Mouse (Mus musculus): ENCODE data around the gene Ifna15.
"Not testable (repeated sequence)": the region's sequence is repeated elsewhere in the genome, so short reads cannot be mapped to it uniquely, and the experiment has no call there.

Gene Ifna15

DNA sequence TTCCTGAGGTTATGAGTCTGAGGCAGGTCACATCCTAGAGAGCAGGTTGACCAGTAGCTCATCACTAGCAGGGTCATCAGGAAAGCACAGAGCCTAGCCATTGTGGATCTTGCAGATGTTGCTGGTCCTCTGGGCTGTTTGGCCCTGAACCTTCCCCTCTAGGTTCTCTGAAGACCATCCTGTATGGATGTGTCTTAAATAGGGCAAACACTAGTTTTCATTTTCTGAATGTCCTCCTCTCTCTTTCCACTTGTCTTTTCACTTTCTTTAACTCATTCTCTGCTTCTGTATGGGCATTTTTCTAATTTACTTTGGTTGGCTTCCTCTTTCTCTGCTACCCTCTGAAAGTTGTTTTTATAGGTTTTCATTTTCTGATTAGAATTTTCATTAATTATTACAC, at the start of gene Ifna15:
TSS of gene Ifna15 (minus strand) at position 101 of the 400 bp plus-strand sequence.
- in situ Hi-C loops (cut with MseI, MboI): not testable (repeated sequence)

DNA sequence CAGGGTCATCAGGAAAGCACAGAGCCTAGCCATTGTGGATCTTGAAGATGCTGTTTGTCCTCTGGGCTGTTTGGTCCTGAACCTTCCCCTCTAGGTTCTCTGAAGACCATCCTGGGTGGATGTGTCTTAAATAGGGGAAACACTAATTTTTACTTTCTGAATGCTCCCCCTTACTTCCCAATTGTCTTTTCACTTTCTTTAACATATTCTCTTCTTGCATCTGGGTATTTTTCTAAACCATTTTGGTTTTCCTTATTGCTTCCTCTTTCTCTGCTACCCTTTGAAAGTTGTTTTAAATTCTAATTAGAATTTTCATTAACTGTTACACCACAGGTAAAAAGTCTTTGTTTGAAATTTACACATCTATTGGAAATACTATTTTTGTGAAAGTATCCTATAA, 45.2 kb upstream of the Ifna15 start, which contains the start of gene Ifna12:
TSS of gene Ifna12 (minus strand) at position 101 of the 400 bp plus-strand sequence.
- in situ Hi-C loops (cut with MseI, MboI): no loop called here

DNA sequence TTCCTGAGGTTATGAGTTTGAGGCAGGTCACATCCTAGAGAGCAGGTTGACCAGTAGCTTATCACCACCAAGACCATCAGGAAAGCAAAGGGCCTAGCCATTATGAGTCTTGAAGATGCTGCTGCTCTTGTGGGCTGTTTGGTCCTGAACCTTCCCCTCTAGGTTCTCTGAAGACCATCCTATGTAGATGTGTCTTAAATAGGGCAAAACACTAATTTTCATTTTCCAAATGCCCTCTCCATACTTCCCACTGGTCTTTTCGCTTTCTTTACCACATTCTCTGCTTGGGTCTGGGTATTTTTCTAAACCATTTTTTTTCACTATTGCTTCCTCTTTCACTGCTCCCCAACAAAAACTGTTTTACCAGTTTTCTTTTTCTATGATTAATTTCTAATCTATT, 34.2 kb upstream of the Ifna15 start, which contains the start of gene Ifna9:
TSS of gene Ifna9 (minus strand) at position 101 of the 400 bp plus-strand sequence.
- in situ Hi-C loops (cut with MseI, MboI): no loop called here

DNA sequence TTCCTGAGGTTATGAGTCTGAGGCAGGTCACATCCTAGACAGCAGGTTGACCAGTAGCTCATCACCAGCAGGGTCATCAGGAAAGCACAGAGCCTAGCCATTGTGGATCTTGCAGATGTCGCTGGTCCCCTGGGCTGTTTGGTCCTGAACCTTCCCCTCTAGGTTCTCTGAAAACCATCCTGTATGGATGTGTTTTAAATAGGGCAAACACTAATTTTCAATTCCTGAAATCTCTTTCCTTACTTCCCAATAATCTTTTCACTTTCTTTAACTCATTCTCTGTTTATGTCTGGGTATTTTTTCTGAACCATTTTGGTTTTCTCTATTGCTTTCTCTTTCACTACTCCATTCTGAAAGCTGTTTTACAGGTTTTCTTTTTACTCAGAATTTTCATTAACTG, 13.7 kb upstream of the Ifna15 start, which contains the start of gene Ifna14:
TSS of gene Ifna14 (minus strand) at position 101 of the 400 bp plus-strand sequence.
- in situ Hi-C loops (cut with MseI, MboI): no loop called here

DNA sequence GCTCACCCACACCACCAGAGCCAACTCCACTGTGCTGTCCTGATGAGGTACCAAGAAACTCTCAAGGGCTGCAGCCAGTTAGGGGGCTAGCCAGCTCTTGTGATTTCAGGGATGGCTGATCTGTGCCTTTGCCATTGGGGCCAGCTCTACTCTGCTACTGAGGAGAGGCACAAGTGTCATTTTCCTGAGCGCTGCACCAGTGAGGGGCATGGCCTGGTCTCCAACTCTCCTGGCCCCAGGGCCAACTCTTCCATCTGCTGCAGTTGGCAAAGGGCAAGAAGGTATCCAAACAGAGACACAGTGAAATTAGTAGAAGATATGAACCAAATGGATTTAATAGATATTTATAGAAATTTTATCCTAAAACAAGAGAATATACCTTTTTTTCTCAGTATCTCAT, 3.7 kb upstream of the Ifna15 start:
- in situ Hi-C loops (cut with MseI, MboI): no loop called here

DNA sequence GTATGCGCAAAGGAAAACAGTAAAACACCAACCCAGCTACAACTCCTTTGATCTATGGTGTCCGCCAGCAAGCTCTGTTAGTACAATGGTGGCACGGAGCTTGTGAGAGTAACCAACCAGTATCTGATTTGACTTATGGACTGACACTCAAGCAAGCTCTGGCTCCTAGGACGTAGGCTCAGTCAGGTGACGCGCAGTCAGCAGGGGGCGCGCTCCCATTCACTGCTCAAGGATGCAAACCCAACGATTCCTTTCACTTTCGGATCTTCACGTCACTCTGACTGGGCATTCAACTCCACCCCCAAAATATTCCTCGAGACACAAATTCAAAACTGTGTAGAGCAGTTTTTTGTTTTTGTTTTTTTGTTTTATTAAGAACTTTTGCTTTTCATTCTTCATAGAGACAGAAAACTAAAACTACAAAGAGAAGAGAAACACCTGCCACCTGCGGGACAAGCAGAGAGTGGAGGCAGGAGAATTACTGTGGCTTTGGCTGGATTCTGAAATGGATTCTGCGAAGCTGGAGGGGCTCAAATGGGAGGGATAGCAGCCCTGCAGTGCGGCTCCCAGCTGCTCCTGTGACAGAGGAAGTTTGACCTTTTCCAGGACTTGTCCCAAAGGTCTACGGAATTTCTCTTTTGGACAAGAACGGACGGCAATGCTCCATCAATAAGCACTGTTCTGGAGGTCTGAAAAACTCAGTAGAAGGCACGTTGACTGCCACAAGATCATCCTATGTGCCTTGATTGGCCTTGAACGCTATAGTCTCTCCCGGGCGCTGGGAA, 7.7 kb downstream of the Ifna15 start:
- in situ Hi-C loops (cut with MseI, MboI): no loop called here

DNA sequence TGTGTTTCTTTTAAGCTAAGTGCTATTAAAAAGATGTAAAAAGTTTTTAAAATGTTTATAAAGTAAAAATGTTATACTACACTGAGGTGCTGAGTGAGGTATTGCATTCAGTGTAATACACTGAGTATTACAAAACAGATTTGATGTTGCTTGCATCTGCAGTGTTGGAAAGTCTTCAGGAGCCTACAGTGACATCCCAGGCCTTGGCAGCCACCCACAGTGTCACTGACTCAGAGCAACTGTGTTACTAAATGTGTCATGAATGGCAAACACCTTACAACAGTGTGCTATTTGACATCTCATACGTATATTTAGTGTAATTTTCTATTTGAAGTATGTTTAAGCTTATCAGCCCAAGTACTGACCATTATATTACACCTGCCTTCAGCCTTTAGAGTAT, 10.1 kb downstream of the Ifna15 start:
- in situ Hi-C loops (cut with MseI, MboI): loop anchor here in 1 of 2 experiments (25.0 kb wide), 1 partner anchor 511 kb away; the partner anchor contains the start of gene Mllt3

DNA sequence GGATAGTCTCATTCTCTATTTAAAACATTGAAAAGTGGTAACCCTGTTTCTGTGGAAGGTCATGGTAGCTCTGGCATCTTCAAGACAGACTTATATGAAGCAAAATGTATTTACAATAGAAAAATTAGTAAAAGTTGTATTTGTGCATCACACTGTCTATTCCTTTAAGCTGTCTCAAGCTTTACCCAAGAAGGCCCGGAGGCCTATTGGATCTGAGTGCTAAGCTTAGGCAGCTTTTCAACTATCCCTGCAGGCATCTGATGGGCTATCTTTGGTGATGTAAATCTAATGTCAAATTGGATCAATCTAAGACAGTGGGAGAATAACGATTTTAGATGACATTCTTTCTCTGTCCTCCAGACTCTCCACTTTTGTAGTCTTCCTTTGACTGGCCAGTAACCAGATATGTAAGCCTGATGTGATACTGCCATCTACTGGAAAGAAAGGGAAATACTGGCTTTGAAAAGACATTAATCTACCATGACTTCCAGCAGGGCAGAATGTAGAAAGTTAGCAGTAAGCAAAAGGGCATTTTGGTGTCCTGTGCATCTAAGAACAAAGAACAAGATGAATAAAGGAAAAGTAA, 14.3 kb downstream of the Ifna15 start:
- in situ Hi-C loops (cut with MseI, MboI): loop anchor here in 1 of 2 experiments (25.0 kb wide), 1 partner anchor 506 kb away; the partner anchor contains the start of gene Mllt3

DNA sequence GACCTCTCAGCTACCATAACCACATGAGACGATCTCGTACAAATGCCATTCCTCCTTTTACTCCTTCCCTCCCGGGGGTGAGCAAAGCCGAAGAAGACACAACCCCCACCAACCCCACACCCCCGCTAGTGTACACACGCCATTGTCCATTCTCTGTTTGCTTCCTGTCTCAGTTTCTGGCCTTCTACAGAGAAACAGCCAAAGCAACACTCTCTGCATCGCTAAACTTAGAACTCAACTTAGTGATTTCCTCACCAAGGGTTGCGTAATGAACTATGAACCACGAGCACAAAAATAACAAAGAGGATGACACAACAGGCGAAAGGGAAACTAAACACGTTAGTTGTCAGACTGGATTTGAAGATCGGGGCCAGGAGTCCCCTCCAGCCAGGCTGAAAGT, 20.7 kb downstream of the Ifna15 start:
- in situ Hi-C loops (cut with MseI, MboI): loop anchor here in 1 of 2 experiments (25.0 kb wide), 1 partner anchor 500 kb away; the partner anchor contains the start of gene Mllt3

DNA sequence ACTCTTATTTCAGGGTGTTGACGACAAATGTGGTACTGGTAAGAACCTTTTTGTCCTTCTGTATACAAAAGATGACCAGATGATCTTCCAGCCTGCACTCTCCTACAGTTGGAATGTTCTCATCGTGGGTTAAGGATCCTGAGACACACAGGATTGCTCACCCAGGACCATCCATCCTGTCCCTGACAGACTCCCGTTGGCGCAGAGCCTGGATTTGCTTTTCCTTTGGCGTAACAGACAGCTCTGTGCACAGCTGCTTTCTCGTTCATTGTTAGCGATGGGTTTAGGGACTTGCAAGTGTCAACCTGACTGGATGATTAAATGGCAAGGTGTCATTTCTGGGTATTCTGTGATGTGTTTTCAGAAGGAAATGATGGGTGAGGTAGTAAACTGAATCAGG, 21.4 kb downstream of the Ifna15 start:
- in situ Hi-C loops (cut with MseI, MboI): loop anchor here in 1 of 2 experiments (25.0 kb wide), 1 partner anchor 499 kb away; the partner anchor contains the start of gene Mllt3

DNA sequence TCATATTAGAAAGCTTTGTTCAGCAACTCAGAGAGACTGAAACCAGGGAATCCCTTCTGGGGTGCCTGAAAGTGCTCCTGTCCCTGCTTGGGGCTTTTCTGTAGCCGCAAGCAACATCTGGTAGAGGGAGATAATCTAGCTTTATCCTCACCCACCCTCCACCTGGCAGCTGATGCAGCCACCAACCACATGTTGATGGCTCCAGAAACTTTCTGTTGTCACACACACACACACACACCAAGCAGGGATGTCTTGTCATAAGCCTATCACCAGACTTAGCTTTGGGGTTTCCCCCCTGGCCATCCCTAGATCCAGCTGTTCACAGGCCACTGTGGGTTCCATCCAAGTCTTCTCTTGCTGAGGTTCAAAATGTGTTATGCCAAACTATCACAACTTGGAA, 22.3 kb downstream of the Ifna15 start:
- in situ Hi-C loops (cut with MseI, MboI): loop anchor here in 1 of 2 experiments (25.0 kb wide), 1 partner anchor 498 kb away; the partner anchor contains the start of gene Mllt3

DNA sequence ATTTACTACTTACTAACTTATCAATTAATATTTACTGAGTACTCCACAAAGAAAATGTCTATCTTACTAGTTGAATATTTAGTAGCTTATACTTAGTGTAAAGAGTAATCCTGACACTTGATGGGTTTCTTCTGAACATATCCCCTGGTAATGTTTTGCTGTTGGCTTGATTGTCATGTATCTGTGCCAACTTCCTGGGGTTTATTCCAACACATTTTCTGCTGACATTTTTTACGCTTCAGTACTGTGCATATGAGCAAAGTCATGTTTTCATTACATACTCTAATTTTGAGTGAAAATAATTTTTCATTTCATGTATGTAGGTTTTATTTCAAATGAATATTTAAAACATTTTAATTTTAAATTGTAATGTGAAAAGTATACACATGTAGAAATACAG, 23.1 kb downstream of the Ifna15 start:
- in situ Hi-C loops (cut with MseI, MboI): loop anchor here in 1 of 2 experiments (25.0 kb wide), 1 partner anchor 498 kb away; the partner anchor contains the start of gene Mllt3

DNA sequence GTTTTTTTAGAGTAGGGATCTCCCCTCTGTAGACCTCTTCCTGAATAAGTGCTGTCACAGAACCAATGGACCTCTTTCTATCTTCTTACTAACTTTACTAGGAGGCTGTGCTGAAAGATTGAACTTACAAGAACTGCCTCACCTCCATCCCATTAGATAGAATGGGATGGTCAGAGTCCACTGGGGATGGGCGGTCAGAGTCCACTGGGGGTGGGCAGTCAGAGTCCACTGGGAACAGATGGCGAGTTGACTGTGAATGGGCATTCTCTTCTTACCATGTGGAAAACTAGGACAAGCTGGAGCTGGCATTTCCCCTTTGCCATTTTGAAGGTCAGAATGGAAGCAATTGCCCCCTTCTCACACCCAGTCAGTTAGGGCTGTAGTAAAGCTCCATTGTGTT, 24.5 kb downstream of the Ifna15 start:
- in situ Hi-C loops (cut with MseI, MboI): loop anchor here in 1 of 2 experiments (25.0 kb wide), 1 partner anchor 496 kb away; the partner anchor contains the start of gene Mllt3

DNA sequence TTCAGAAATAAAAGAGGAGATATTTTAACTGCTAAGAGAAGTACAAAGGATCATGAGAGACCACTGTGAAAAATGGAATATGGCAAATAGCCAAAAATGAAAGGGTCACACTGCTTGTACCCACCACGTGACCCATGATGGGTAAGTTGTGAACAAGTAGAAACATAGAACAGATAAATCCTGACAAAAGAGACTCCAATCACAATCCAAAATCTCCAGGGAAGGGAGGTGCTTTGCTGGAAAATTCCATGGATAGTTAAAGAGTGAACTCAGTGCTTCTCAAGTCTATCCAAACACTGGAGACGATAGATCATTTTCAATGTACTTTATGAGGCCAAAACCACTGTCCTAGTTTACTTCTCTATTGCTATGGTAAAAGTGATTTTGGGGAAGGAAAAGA, 27.2 kb downstream of the Ifna15 start:
- in situ Hi-C loops (cut with MseI, MboI): loop anchor here in 1 of 2 experiments (25.0 kb wide), 1 partner anchor 494 kb away; the partner anchor contains the start of gene Mllt3

DNA sequence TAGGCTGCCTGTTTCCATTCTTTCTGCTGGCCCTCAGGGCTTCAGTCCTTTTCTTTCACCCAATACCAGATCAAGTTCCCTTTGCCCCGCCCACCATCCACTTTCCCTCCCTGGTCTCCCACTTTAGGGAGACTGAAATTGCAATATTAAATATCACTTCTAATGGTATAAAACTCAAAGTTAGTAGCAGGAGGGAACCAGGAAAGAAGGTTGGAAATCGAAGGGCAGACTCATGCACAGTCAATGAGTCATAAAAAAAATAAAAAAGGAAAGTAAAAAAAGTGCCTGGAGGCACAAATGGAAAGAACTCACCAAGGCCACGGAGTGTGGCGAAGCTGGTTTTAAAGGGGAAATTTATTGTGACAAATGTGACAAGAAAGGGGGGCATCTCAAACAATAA, 27.8 kb downstream of the Ifna15 start:
- in situ Hi-C loops (cut with MseI, MboI): loop anchor here in 1 of 2 experiments (25.0 kb wide), 1 partner anchor 493 kb away; the partner anchor contains the start of gene Mllt3

DNA sequence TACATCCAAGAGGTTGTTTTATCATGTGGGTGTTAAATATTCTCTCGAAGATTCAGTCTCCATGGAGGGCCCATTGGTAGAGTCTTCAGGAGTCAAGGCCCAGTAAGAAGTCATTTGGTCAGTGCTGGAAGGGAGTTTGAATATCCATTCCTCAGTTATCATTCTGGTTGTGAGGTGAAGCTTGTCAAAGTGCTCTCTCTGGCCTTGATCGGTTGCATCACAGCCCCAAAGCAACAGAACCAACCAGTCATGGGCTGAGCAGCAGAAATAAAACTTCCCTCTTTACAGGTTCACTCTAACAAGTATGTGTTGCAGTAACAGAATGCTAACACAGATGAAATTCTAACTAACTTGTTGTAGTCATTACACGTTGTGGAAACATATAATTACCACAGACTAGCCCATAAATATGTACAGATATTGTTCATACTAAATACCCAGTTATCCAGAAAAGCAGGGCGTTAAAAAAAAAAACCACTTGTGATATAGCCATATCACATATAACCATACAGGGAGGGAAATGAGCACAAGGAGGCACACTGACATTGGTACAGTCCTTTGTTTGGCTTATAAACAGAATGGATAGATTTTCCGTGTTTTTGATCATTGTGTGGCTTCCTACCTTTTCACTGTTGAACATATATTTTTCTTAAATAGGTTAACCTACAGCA, 31.5 kb downstream of the Ifna15 start:
- in situ Hi-C loops (cut with MseI, MboI): loop anchor here in 1 of 2 experiments (25.0 kb wide), 1 partner anchor 489 kb away; the partner anchor contains the start of gene Mllt3

DNA sequence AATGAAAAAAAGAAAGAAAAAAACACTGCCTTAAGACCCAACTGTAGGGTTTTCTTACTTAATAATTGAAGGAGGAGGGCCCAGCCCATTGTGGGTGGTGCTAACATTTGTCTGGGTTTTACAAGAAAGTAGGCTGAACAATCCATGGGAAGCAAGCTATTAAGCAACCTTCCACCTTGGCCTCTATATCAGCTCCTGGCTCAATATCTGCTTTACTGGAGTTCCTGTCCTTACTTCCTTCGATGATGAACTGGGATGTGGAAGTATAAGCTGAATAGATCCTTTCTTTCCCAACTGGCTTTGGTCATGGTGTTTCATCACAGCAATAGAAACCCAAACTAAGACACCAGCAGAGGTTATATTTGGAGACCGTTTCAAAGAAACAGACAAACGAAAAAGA, 32.7 kb downstream of the Ifna15 start:
- in situ Hi-C loops (cut with MseI, MboI): loop anchor here in 1 of 2 experiments (25.0 kb wide), 1 partner anchor 488 kb away; the partner anchor contains the start of gene Mllt3

DNA sequence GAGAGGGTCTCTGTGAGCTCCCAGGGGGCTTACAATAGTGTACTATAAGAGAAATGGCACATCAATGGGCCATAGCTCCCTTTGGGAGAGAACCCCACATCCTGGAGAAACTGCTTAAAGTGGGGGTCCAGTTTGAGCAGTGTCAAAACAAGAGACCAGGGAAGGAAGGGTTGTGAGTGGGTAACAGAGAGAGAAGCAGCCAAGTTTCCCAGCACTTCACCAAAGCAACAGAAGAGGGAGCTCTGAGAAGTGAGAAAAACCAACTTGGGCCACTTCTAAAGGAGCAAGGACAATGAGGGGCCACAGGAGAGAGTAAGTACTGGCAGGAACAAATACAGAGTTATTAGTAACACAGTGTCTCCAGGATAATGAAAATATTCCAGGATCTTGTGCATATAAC, 34.8 kb downstream of the Ifna15 start:
- in situ Hi-C loops (cut with MseI, MboI): no loop called here

DNA sequence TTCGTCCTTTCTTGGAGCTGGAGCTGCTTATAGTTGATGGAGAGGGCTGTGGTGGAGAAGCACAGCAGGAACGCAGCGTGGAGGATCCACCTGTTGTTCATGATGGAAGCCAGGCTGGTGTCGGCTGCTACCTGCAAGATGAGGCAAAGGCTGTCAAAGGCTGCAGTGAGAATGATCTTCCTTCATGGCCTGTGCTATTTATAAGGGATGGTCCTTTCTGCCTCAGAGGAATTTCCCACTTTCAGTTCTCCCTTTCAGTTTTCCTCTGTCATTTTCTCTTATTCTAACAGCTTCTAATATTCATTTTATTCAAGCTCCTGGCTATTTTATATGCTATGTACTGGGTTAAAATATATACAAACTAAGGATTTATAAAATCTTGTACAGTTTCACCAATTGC, 35.4 kb downstream of the Ifna15 start, which contains the start of gene Ifnb1:
TSS of gene Ifnb1 (minus strand) at position 101 of the 400 bp plus-strand sequence.
- in situ Hi-C loops (cut with MseI, MboI): no loop called here

DNA sequence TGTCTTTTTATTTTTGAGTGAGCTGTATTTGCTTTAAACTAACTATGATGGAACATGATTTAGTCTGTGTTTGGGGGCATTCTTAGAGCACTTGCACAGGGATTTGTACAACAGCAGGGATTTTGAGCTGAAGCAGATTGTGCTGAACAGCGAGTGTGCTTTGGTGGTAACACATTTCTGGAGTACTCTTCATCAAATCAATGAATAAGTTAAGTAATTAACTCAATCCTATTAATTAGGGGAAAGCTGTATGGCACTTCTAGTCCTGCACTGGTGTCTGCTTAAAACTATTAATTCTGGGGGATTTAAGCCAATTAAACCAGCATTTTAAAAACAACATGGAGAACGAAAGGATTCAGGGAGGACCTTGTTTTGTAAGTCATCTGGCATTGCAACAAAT, 40.1 kb downstream of the Ifna15 start:
- in situ Hi-C loops (cut with MseI, MboI): no loop called here

DNA sequence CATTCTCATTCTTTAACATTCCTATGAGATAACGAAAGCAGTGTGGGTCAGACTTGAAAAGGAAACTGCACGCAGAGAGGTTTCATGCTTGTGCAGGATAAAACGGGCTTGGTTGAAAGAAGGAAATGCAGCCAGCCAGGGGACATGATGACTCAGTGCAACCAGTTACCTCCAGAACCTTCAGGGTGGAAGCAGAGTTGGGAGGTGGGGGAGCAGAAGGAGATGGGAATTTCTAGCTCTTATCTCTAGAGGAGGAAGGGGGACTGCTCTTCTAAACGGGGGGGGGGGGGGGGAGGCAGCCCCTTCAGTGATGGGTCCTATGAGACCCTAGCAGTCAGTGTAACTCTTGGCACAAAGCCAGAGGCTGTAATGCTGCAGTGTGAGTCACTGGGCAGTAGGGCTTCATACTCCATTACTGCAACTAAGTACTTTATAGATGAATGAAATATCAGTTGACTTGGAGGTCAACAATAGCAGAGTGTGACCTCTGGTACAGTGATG, 42.3 kb downstream of the Ifna15 start:
- in situ Hi-C loops (cut with MseI, MboI): no loop called here
